Mouse (Mus musculus): ENCODE data around the gene Map3k6.
A peak's percentile ranks its signal among the peaks of the same experiment; 100 is the strongest.

Gene Map3k6

DNA sequence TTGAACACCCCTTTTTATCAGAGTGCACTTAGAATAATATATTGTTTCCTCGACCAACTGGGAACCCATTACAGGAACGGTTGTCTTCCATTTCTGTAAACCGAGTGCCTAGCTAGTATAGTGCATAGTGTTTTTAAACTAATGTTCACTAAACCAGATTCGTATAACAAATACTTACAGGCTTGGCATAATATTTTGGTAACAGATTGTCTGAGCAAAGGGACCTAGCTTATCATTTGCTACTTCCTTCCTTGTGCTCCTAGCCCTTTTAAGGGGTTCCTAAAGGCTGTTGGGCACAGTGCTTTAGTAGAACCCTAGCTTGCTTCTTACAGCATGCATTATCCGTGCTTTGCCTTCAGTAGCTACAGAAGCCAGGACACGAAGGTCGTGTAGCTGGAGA, 40.9 kb downstream of the Map3k6 start:
- DNase-seq (ENCODE audit: extremely low spot score, low spot score), result no peak

DNA sequence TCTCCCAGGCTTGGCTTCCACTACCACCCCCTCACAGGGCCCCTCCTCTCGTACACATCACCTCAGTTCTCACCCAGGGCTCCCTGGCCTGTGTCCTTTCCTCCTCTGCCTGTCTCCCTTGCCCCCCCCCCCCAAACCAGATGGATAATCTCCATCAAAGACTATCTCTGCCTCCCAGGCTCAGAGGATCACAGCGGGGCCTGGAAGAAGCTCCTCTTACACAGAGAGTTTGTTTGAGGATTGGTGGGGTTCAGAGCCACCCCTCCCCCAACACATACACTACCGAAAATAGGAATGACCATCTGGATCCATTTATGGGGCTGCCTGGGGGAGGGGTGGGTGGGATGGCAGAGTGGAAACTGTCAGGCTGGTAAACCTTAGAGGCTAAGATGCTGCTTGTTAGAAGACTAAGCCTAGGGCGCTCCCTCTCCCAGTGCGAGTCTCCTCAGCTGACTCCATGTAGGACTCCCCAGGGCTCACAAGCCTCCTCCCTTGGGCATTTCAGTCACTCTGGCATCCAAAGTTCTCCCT, 41.4 kb downstream of the Map3k6 start:
- peak; percentile 73 for DNase-seq (ENCODE audit: extremely low spot score, low spot score)

GRCm38 (mm10) chr4:133282656-133283055, 42.0 kb downstream of the Map3k6 start:
- DNase-seq (ENCODE audit: extremely low spot score, low spot score), result peak; percentile 45

- no peak for DNase-seq (ENCODE audit: extremely low spot score, low spot score)
These were observed 44.7 kb downstream of the Map3k6 start for GRCm38 (mm10) chr4:133285299-133285698.

- DNase-seq (ENCODE audit: extremely low spot score, low spot score), result no peak
These were observed 45.3 kb downstream of the Map3k6 start for GRCm38 (mm10) chr4:133285950-133286349.

- no peak for DNase-seq (ENCODE audit: extremely low spot score, low spot score)
These were observed 46.0 kb downstream of the Map3k6 start for GRCm38 (mm10) chr4:133286476-133287077.

- DNase-seq (ENCODE audit: extremely low spot score, low spot score), result no peak
These were observed 50.6 kb downstream of the Map3k6 start for GRCm38 (mm10) chr4:133291255-133291654.

GRCm38 (mm10) chr4:133292405-133292804, 51.8 kb downstream of the Map3k6 start:
- no peak for DNase-seq (ENCODE audit: extremely low spot score, low spot score)

- DNase-seq (ENCODE audit: extremely low spot score, low spot score), result peak; percentile 53
These were observed 52.6 kb downstream of the Map3k6 start for GRCm38 (mm10) chr4:133292901-133293843.

DNA sequence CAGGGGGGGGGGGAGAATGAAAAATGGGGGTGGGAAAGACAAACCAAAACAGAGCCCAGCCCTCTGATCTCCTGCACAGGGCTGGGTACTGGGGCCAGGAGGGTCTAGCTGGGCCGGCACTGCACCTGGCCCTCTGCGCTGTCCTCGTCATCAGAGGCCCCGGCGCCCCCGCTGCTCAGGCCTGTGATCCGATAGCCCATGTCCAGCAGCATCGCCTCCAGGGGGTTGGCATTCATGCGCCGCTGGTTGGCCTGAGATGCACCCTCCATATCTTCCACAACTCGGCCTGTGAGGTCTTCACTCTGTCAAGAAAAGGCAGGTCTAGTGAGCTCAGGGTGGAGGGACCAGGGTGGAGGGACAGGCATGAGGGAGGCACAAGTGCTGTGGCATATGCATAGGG, 53.5 kb downstream of the Map3k6 start:
- no peak for DNase-seq (ENCODE audit: extremely low spot score, low spot score)

DNA sequence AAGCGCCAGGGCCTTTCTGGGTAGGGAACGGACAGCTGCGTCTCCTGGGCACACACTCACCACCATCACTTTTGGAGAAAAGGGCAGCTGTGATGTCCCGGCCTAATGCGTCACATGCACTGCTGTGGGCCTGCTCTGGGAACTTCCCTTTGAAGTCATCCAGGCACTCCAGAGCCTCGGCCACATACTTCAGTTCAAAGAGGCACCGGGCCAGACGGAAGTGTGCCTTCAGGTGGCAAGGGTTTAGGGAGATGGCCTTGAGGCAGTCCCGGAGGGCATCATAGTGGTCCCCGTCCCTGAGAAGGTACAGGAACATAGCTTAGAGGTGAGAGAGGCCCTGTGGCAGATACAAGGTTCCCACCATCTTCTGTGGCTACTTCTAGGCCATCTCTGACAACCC, 56.7 kb downstream of the Map3k6 start:
- no peak for DNase-seq (ENCODE audit: extremely low spot score, low spot score)

- DNase-seq (ENCODE audit: extremely low spot score, low spot score), result peak; percentile 85
These were observed 57.2 kb downstream of the Map3k6 start for GRCm38 (mm10) chr4:133297801-133298238.

GRCm38 (mm10) chr4:133298516-133299365, 58.1 kb downstream of the Map3k6 start:
- DNase-seq (ENCODE audit: extremely low spot score, low spot score), result peak; percentile 35

- no peak for DNase-seq (ENCODE audit: extremely low spot score, low spot score)
These were observed 59.1 kb downstream of the Map3k6 start for GRCm38 (mm10) chr4:133299701-133300100.

DNA sequence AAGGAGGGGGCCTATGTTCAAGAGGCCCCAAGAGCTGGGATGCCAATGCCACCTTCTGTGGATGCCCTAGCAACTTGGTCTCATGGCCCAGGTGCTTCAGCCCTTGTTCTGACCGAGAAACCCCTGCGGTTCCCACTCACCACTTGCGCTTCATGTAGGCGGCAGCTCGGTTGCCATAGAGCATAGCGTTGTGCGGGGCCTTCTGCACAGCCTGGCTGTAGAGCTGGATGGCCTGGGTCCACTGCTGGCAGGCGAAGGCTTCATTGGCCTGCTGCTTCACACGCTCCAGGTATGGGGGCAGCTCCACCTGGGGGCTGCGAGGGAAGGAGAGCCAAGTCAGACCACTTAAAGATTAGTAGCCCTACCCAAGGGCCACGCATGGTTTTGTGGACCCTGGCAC, 59.8 kb downstream of the Map3k6 start:
- no peak for DNase-seq (ENCODE audit: extremely low spot score, low spot score)

- DNase-seq (ENCODE audit: extremely low spot score, low spot score), result peak; percentile 84
These were observed 61.2 kb downstream of the Map3k6 start for GRCm38 (mm10) chr4:133301802-133302201.
